Mouse (Mus musculus): ENCODE results near the gene Amph.

DNA sequence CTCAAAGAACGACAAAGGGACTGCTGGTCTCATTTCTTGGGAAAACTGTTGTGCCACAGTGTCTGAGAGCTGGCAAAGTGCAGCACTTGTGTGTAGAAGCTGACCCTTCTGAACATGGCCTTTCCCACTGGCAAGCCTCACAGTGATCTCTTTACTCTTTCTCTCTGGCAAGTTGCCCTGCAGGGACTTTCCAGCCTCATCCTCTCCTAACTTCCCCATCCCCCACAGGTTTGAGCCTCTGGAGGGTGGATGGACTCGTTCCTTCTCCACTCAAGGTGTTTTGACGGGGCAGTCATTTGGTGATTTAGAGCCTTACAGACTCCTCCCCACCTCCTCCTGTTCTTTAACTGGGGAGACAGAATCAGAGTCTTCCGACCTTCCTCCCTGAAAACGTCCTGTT lies 319 bp upstream of the Amph start:
- TF ChIP-seq FLI1 (IDR thresholded peaks at IDR 0.05; ENCODE audit: low read length) (no peak), GATA1 (IDR thresholded peaks at IDR 0.05; ENCODE audit: borderline replicate concordance, low read length) (no peak)
